Mouse (Mus musculus) kidney, postnatal 0 days (tissue): ENCODE data around the gene Slc16a11. TPM values are rescaled to one million over a fixed set of nuclear protein-coding genes. Genes with fewer than 3 reads are reported as not detected.

Source experiments
- ATAC-seq: fragments of 200-750 bp; cut with Nextera tagmentation; replicated peaks from 2 replicates; pipeline ENCODE4 v1.8.0; 2017; ENCODE audit warnings: low read depth, moderate number of reproducible peaks, moderate TSS enrichment, moderate library complexity; ENCODE audit not compliant: low FRiP score
- DNase-seq: peaks from one replicate; pipeline ENCODE4 v3.0.0-alpha.2; 2016; ENCODE audit warnings: low spot score
- H3K27ac ChIP-seq: fragments of 300-500 bp; sonication (generic); 2 replicates; pipeline ENCODE4 v1.5.1; 2014; ENCODE audit warnings: mild to moderate bottlenecking
- H3K27me3 ChIP-seq: fragments of 300-500 bp; sonication (generic); 2 replicates; pipeline ENCODE4 v1.6.1; 2014; ENCODE audit warnings: low read length, mixed read lengths; ENCODE audit not compliant: insufficient read depth
- H3K36me3 ChIP-seq: fragments of 300-500 bp; sonication (generic); 2 replicates; pipeline ENCODE4 v1.6.1; 2014; ENCODE audit warnings: low read length, mixed read lengths; ENCODE audit not compliant: insufficient read depth
- H3K4me1 ChIP-seq: fragments of 300-500 bp; sonication (generic); replicated peaks from 2 replicates; pipeline ENCODE4 v1.6.1; 2014; ENCODE audit warnings: antibody characterized with exemption, low read length, mixed read lengths; ENCODE audit not compliant: insufficient read depth
- H3K4me2 ChIP-seq: fragments of 300-500 bp; sonication (generic); 2 replicates; pipeline ENCODE4 v1.6.1; 2014; ENCODE audit warnings: mild to moderate bottlenecking, low read length, moderate library complexity, mixed read lengths
- H3K4me3 ChIP-seq: fragments of 300-500 bp; sonication (generic); replicated peaks from 2 replicates; pipeline ENCODE4 v1.5.1; 2014; ENCODE audit warnings: low read depth, low read length
- H3K9ac ChIP-seq: fragments of 300-500 bp; sonication (generic); 2 replicates; pipeline ENCODE4 v1.6.1; 2014; ENCODE audit warnings: low read depth, low read length
- H3K9me3 ChIP-seq: fragments of 300-500 bp; sonication (generic); replicated peaks from 2 replicates; pipeline ENCODE4 v1.6.1; 2016; ENCODE audit warnings: low read length, inconsistent platforms, mixed read lengths
- CTCF ChIP-seq: IDR thresholded peaks from 2 replicates; pipeline ENCODE4 v1.5.1; 2016; ENCODE audit warnings: antibody characterized with exemption, low read depth, mild to moderate bottlenecking, moderate library complexity
- WGBS: fragments of 180-500 bp; shearing (Covaris S2); extraction: QIAGEN DNeasy Blood & Tissue Kit; methylation state at CpG from one replicate; pipeline ENCODE4 v1.1.7; 2014; 5-methylcytosine and 5-hydroxymethylcytosine counted together
- polyA plus RNA-seq: library from polyadenylated mRNA; unstranded; fragments of >200 nt; fragmentation: Nextera tagmentation; extraction: Ambion mirVana; gene quantifications from 2 replicates; pipeline ENCODE4 v1.2.1, GENCODE M21; 2015

Gene Slc16a11
- polyA plus RNA-seq, 1 experiment from 2014 or later, result 12.6 TPM

- Histone ChIP-seq H3K4me2 (peak overlapping the region; percentile 67), H3K9ac (peak overlapping the region; percentile 60), H3K27ac (0 out of 2 replicates have a peak overlapping the region, but pooled peaks have one; percentile 52), H3K9me3 (no peaks in the 10 kb centered on the region), H3K36me3 (peaks cover 10% of the 10 kb centered on the region; the same call in 1 of the 2 replicates), H3K4me3 (peak overlapping the region; percentile 36), H3K4me1 (peaks cover 13% of the 10 kb centered on the region; the same call in 1 of the 2 replicates), H3K27me3 (peaks cover 13% of the 10 kb centered on the region; the same call in 1 of the 2 replicates)
- no peak for ATAC-seq
- WGBS, result 2% methylated on average over 8 of the region's 10 CpGs
- peak; percentile 77 for DNase-seq
- no peak for TF ChIP-seq CTCF
Measured at GRCm38 (mm10) chr11:70232546-70232945, 20.0 kb downstream of the Slc16a11 start.

DNA sequence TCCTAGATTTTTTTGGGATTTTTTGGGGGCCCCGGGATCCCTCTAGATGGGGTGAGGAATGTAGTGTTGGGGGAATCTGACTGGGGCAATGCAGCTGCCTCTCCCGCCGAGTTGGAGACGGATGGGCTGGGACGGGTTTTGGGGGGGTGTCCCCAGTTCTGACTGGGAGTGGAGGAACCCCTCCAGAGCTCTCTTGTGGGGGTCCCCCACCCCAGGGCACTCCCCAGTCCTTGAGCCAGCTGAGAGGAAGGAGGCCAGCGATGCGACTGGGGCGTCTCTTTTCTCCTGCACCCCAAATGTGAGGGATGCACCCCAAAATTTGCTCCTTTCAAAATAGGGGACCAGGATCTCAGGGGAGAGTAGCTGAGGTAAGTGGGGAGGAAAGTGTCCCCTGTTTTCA, 20.5 kb downstream of the Slc16a11 start:
- no peak for TF ChIP-seq CTCF
- DNase-seq (no peak), ATAC-seq (no peak)
- no peaks in the 10 kb centered on the region for H3K9me3 ChIP-seq
- H3K4me1 ChIP-seq, result peaks cover 13% of the 10 kb centered on the region; the same call in 1 of the 2 replicates
- peak overlapping the region; percentile 36 for H3K4me3 ChIP-seq
- peaks cover 10% of the 10 kb centered on the region; the same call in 1 of the 2 replicates for H3K36me3 ChIP-seq
- peak overlapping the region; percentile 60 for H3K9ac ChIP-seq
- WGBS, result 33% methylated on average over 8 of the region's 8 CpGs
- peaks cover 11% of the 10 kb centered on the region; the same call in 1 of the 2 replicates for H3K27me3 ChIP-seq
- H3K27ac ChIP-seq, result no peak overlapping the region
- H3K4me2 ChIP-seq, result peak overlapping the region; percentile 67

- no peak for DNase-seq
- no peak for ATAC-seq
- Histone ChIP-seq H3K4me2 (peak overlapping the region; percentile 67), H3K27me3 (peaks cover 4% of the 10 kb centered on the region; the same call in 1 of the 2 replicates), H3K4me1 (peaks cover 19% of the 10 kb centered on the region), H3K27ac (no peak overlapping the region; the same call in 1 of the 2 replicates), H3K9ac (no peak overlapping the region), H3K4me3 (no peak overlapping the region), H3K9me3 (no peaks in the 10 kb centered on the region), H3K36me3 (peaks cover 10% of the 10 kb centered on the region; the same call in 1 of the 2 replicates)
- no peak for TF ChIP-seq CTCF
- WGBS, result 59% methylated on average over 5 of the region's 5 CpGs
Measured at GRCm38 (mm10) chr11:70234037-70234436, 21.5 kb downstream of the Slc16a11 start.

- Histone ChIP-seq H3K4me2 (0 out of 2 replicates have a peak overlapping the region, but pooled peaks have one; percentile 67), H3K27me3 (peaks cover 4% of the 10 kb centered on the region; the same call in 1 of the 2 replicates), H3K4me3 (no peak overlapping the region), H3K36me3 (peaks cover 10% of the 10 kb centered on the region; the same call in 1 of the 2 replicates), H3K4me1 (peaks cover 19% of the 10 kb centered on the region), H3K9ac (no peak overlapping the region), H3K27ac (no peak overlapping the region; the same call in 1 of the 2 replicates), H3K9me3 (no peaks in the 10 kb centered on the region)
- WGBS, result 93% methylated on average over 8 of the region's 8 CpGs
- DNase-seq (no peak), ATAC-seq (no peak)
- TF ChIP-seq CTCF, result no peak
Measured at GRCm38 (mm10) chr11:70234497-70234896, 21.9 kb downstream of the Slc16a11 start.

GRCm38 (mm10) chr11:70235254-70235900, 22.8 kb downstream of the Slc16a11 start:
- Histone ChIP-seq H3K9ac (no peak overlapping the region), H3K4me2 (no peak overlapping the region), H3K27ac (no peak overlapping the region), H3K36me3 (peaks cover 10% of the 10 kb centered on the region; the same call in 1 of the 2 replicates), H3K9me3 (no peaks in the 10 kb centered on the region), H3K4me3 (no peak overlapping the region), H3K4me1 (peaks cover 19% of the 10 kb centered on the region), H3K27me3 (no peaks in the 10 kb centered on the region)
- no peak for TF ChIP-seq CTCF
- 84% methylated on average over 12 of the region's 12 CpGs for WGBS
- no peak for ATAC-seq
- no peak for DNase-seq

DNA sequence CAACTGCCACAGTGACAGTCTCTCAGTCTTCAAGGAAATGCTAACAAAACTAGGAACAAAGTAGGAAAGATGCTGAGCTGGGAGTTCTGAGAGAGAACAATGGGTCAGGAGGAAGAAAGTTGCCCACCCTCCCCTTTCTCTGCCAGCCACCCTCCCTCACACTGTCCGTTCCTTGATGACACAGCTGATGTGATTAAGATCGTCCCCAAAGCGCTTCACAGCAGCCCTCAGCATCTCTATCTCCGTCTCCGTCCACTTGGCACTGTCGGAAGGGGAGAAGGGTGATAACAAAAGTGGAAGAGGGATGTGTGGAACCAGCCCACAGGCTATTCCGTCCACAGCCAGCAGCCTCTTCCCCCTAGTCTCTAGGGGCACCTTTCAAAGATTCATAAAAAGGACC, 24.2 kb downstream of the Slc16a11 start:
- Histone ChIP-seq H3K27ac (peak overlapping the region; percentile 95), H3K4me2 (peak overlapping the region; percentile 93), H3K9me3 (no peaks in the 10 kb centered on the region), H3K4me3 (peak overlapping the region; percentile 71), H3K4me1 (peaks cover 19% of the 10 kb centered on the region), H3K27me3 (no peaks in the 10 kb centered on the region), H3K36me3 (peaks cover 10% of the 10 kb centered on the region; the same call in 1 of the 2 replicates), H3K9ac (peak overlapping the region; percentile 73; the same call in 1 of the 2 replicates)
- DNase-seq (no peak), ATAC-seq (no peak)
- WGBS, result 36% methylated on average over 7 of the region's 7 CpGs
- no peak for TF ChIP-seq CTCF
